Mouse (Mus musculus) heart, postnatal 10 days (tissue): ENCODE data around the gene Mbnl1. TPM values are rescaled to one million over a fixed set of nuclear protein-coding genes. Genes with fewer than 3 reads are reported as not detected.

Experiments used
- DNase-seq, 2 experiments: peaks; one replicate each; pipeline ENCODE4 v3.0.0; 2021
- intact Hi-C: fragments of 180-260 bp; cut with DNase I; formaldehyde crosslinking; loops from one replicate; pipeline ENCODE4 v1.15.1; 2025
- total RNA-seq, 2 experiments: library from RNA; stranded (reverse); gene quantifications; 2 replicates each; pipeline ENCODE4 v1.2.3; 2021

Mbnl1 gene
- total RNA-seq, 2 experiments from 2014 or later: 185 to 187 TPM

GRCm38 (mm10) chr3:60564244-60564643 is 91.6 kb downstream of the Mbnl1 start:
- intact Hi-C loops: no loop called here
- no peak for DNase-seq

- intact Hi-C loops: no loop called here
- no peak for DNase-seq
These were observed 92.6 kb downstream of the Mbnl1 start for GRCm38 (mm10) chr3:60565204-60565603.

GRCm38 (mm10) chr3:60565950-60566349 is 93.3 kb downstream of the Mbnl1 start:
- intact Hi-C loops: no loop called here

GRCm38 (mm10) chr3:60568171-60568684 is 95.6 kb downstream of the Mbnl1 start:
- DNase-seq: no peak
- intact Hi-C loops: no loop called here

More at GRCm38 (mm10) chr3:60565950-60566349, 93.3 kb downstream of the Mbnl1 start:
- no peak for DNase-seq

GRCm38 (mm10) chr3:60568801-60569568 is 96.4 kb downstream of the Mbnl1 start:
- intact Hi-C loops: no loop called here
- no peak for DNase-seq

GRCm38 (mm10) chr3:60569781-60570180 is 97.2 kb downstream of the Mbnl1 start:
- no peak for DNase-seq
- intact Hi-C loops: loop anchor here (5.0 kb wide), 1 partner anchor 67 kb away; no protein-coding TSS in a partner anchor

GRCm38 (mm10) chr3:60570491-60571022 is 97.9 kb downstream of the Mbnl1 start:
- intact Hi-C loops: loop anchor here (5.0 kb wide), 1 partner anchor 68 kb away; no protein-coding TSS in a partner anchor
- DNase-seq: peak; percentile 70 to 74

GRCm38 (mm10) chr3:60571493-60571892 is 98.9 kb downstream of the Mbnl1 start:
- intact Hi-C loops: loop anchor here (5.0 kb wide), 1 partner anchor 69 kb away; no protein-coding TSS in a partner anchor

GRCm38 (mm10) chr3:60574199-60574598 is 101.6 kb downstream of the Mbnl1 start:
- no peak for DNase-seq
- intact Hi-C loops: loop anchor here (5.0 kb wide), 1 partner anchor 72 kb away; no protein-coding TSS in a partner anchor

More at GRCm38 (mm10) chr3:60571493-60571892, 98.9 kb downstream of the Mbnl1 start:
- no peak for DNase-seq

- no peak for DNase-seq
- intact Hi-C loops: loop anchor here (5.0 kb wide), 2 partner anchors 33 to 73 kb away; no protein-coding TSS in a partner anchor
These were observed 102.4 kb downstream of the Mbnl1 start for GRCm38 (mm10) chr3:60574849-60575524.

GRCm38 (mm10) chr3:60575945-60576344 is 103.3 kb downstream of the Mbnl1 start:
- intact Hi-C loops: loop anchor here (5.0 kb wide), 1 partner anchor 34 kb away; no protein-coding TSS in a partner anchor
- no peak for DNase-seq

GRCm38 (mm10) chr3:60576366-60577046 is 103.9 kb downstream of the Mbnl1 start:
- intact Hi-C loops: loop anchor here (5.0 kb wide), 1 partner anchor 34 kb away; no protein-coding TSS in a partner anchor
- no peak for DNase-seq

- intact Hi-C loops: loop anchor here (5.0 kb wide), 1 partner anchor 38 kb away; no protein-coding TSS in a partner anchor
These were observed 107.2 kb downstream of the Mbnl1 start for GRCm38 (mm10) chr3:60579880-60580279.

GRCm38 (mm10) chr3:60580699-60581098 is 108.1 kb downstream of the Mbnl1 start:
- intact Hi-C loops: no loop called here
- no peak for DNase-seq

More at GRCm38 (mm10) chr3:60579880-60580279, 107.2 kb downstream of the Mbnl1 start:
- DNase-seq: no peak

GRCm38 (mm10) chr3:60582154-60582553 is 109.5 kb downstream of the Mbnl1 start:
- intact Hi-C loops: no loop called here
- DNase-seq: no peak

GRCm38 (mm10) chr3:60582620-60583019 is 110.0 kb downstream of the Mbnl1 start:
- intact Hi-C loops: no loop called here
- no peak for DNase-seq

- intact Hi-C loops: no loop called here
- DNase-seq: no peak
These were observed 112.1 kb downstream of the Mbnl1 start for GRCm38 (mm10) chr3:60584704-60585103.

GRCm38 (mm10) chr3:60586046-60586445 is 113.4 kb downstream of the Mbnl1 start:
- no peak for DNase-seq
- intact Hi-C loops: no loop called here

- intact Hi-C loops: no loop called here
- DNase-seq: no peak
These were observed 114.5 kb downstream of the Mbnl1 start for GRCm38 (mm10) chr3:60587149-60587548.

- no peak for DNase-seq
- intact Hi-C loops: no loop called here
These were observed 116.7 kb downstream of the Mbnl1 start for GRCm38 (mm10) chr3:60589361-60589760.
